Mouse (Mus musculus) MEL (cell line): ENCODE data around the gene Wdr24. TPM values are rescaled to one million over a fixed set of nuclear protein-coding genes. Genes with fewer than 3 reads are reported as not detected.
A peak's percentile ranks its signal among the peaks of the same experiment; 100 is the strongest.

Source experiments
- DNase-seq: peaks from one replicate; pipeline ENCODE4 v3.0.0; 2011; ENCODE audit warnings: low read depth, low spot score
- H3K27ac ChIP-seq: 2 replicates; pipeline ENCODE4 v1.5.1; 2012; ENCODE audit warnings: low read depth, mild to moderate bottlenecking, control low read depth, low read length, moderate library complexity; ENCODE audit not compliant: control insufficient read depth
- H3K27me3 ChIP-seq, 2 experiments: fragments of 150-350 bp in 1 of 2; sonication (generic) in 1 of 2; 2 replicates each; pipeline ENCODE4 v1.6.1; 2012; ENCODE audit warnings: low read length in 2 of 2, mild to moderate bottlenecking in 2 of 2, improper control_type of control experiment in 1 of 2, moderate library complexity in 1 of 2; ENCODE audit not compliant: insufficient read depth in 2 of 2, control insufficient read depth in 1 of 2
- H3K36me3 ChIP-seq, 2 experiments: 2 replicates each; pipeline ENCODE4 v1.6.1; 2012 to 2014; ENCODE audit warnings: low read length in 2 of 2, improper control_type of control experiment in 1 of 2, inconsistent platforms in 1 of 2, mild to moderate bottlenecking in 1 of 2; ENCODE audit not compliant: insufficient read depth in 2 of 2, control insufficient read depth in 1 of 2
- H3K4me1 ChIP-seq, 2 experiments: fragments of 150-350 bp in 1 of 2; sonication (generic) in 1 of 2; 2 replicates each; pipeline ENCODE4 v1.6.1; 2012; ENCODE audit warnings: low read length in 2 of 2, improper control_type of control experiment in 1 of 2, mild to moderate bottlenecking in 1 of 2; ENCODE audit not compliant: insufficient read depth in 2 of 2, control insufficient read depth in 1 of 2
- H3K4me3 ChIP-seq, 2 experiments: fragments of 150-350 bp in 1 of 2; sonication (generic) in 1 of 2; 2 replicates each; pipeline ENCODE4 v1.5.1; 2012; ENCODE audit warnings: low read depth in 2 of 2, low read length in 2 of 2, mild to moderate bottlenecking in 2 of 2, moderate library complexity in 2 of 2, control low read depth in 1 of 2, improper control_type of control experiment in 1 of 2; ENCODE audit not compliant: control insufficient read depth in 1 of 2, insufficient read depth in 1 of 2
- H3K79me2 ChIP-seq: 2 replicates; pipeline ENCODE4 v1.6.1; 2012; ENCODE audit warnings: mild to moderate bottlenecking, low read length, moderate library complexity; ENCODE audit not compliant: control insufficient read depth, poor library complexity, insufficient read depth
- H3K9ac ChIP-seq: 2 replicates; pipeline ENCODE4 v1.6.1; 2012; ENCODE audit warnings: low read depth, mild to moderate bottlenecking, control low read depth, low read length, moderate library complexity; ENCODE audit not compliant: control insufficient read depth, poor library complexity, severe bottlenecking
- H3K9me3 ChIP-seq: fragments of 150-350 bp; sonication (generic); replicated peaks from 2 replicates; pipeline ENCODE4 v1.6.1; 2012; ENCODE audit warnings: mild to moderate bottlenecking, low read length, improper control_type of control experiment, moderate library complexity; ENCODE audit not compliant: insufficient read depth
- BHLHE40 ChIP-seq: IDR thresholded peaks from 2 replicates; pipeline ENCODE4 v1.6.1; 2012; ENCODE audit warnings: low read depth, mild to moderate bottlenecking, inconsistent platforms, low read length, improper control_type of control experiment, borderline replicate concordance
- CHD1 ChIP-seq: IDR thresholded peaks from 2 replicates; pipeline ENCODE4 v1.6.1; 2012; ENCODE audit warnings: low read depth, mild to moderate bottlenecking, inconsistent platforms, low read length, improper control_type of control experiment
- CHD2 ChIP-seq: IDR thresholded peaks from 2 replicates; pipeline ENCODE4 v1.6.1; 2011; ENCODE audit warnings: low read length, improper control_type of control experiment
- CTCF ChIP-seq, 3 experiments: IDR thresholded peaks in 2 of 3; conservative IDR thresholded peaks in 1 of 3; 2 replicates each; pipeline ENCODE4 v1.5.1; 2011 to 2012; ENCODE audit warnings: low read length in 3 of 3, low read depth in 2 of 3, mild to moderate bottlenecking in 2 of 3, improper control_type of control experiment in 1 of 3, inconsistent platforms in 1 of 3, mixed read lengths in 1 of 3, moderate library complexity in 1 of 3; ENCODE audit not compliant: control insufficient read depth in 1 of 3, insufficient read depth in 1 of 3, poor library complexity in 1 of 3, severe bottlenecking in 1 of 3
- E2F4 ChIP-seq: IDR thresholded peaks from 2 replicates; pipeline ENCODE4 v1.6.1; 2011; ENCODE audit warnings: low read depth, low read length, improper control_type of control experiment, borderline replicate concordance
- ELF1 ChIP-seq: IDR thresholded peaks from 2 replicates; pipeline ENCODE4 v1.6.1; 2014; ENCODE audit warnings: low read depth, mild to moderate bottlenecking, inconsistent platforms, low read length, improper control_type of control experiment, moderate library complexity
- EP300 ChIP-seq, 2 experiments: IDR thresholded peaks; 2 replicates each; pipeline ENCODE4 v1.6.1; 2011; ENCODE audit warnings: improper control_type of control experiment in 2 of 2, low read length in 2 of 2, low read depth in 1 of 2, mild to moderate bottlenecking in 1 of 2
- ETS1 ChIP-seq: IDR thresholded peaks from 2 replicates; pipeline ENCODE4 v1.6.1; 2012; ENCODE audit warnings: low read depth, mild to moderate bottlenecking, inconsistent platforms, low read length, improper control_type of control experiment, moderate library complexity
- GABPA ChIP-seq: IDR thresholded peaks from 2 replicates; pipeline ENCODE4 v1.6.1; 2012; ENCODE audit warnings: low read depth, mild to moderate bottlenecking, inconsistent platforms, low read length, improper control_type of control experiment, moderate library complexity
- GATA1 ChIP-seq: IDR thresholded peaks from 2 replicates; pipeline ENCODE4 v1.6.1; 2011; ENCODE audit warnings: low read depth, low read length, improper control_type of control experiment
- HCFC1 ChIP-seq: IDR thresholded peaks from 2 replicates; pipeline ENCODE4 v1.6.1; 2012; ENCODE audit warnings: low read depth, mild to moderate bottlenecking, inconsistent platforms, low read length, improper control_type of control experiment, moderate library complexity
- JUND ChIP-seq: IDR thresholded peaks from 2 replicates; pipeline ENCODE4 v1.6.1; 2011; ENCODE audit warnings: low read depth, mild to moderate bottlenecking, improper control_type of control experiment, low read length
- MAFK ChIP-seq: IDR thresholded peaks from 2 replicates; pipeline ENCODE4 v1.6.1; 2011; ENCODE audit warnings: low read depth, mild to moderate bottlenecking, low read length, improper control_type of control experiment, borderline replicate concordance
- MAX ChIP-seq: IDR thresholded peaks from 2 replicates; pipeline ENCODE4 v1.6.1; 2011; ENCODE audit warnings: low read length, improper control_type of control experiment
- MEF2A ChIP-seq: IDR thresholded peaks from 2 replicates; pipeline ENCODE4 v1.6.1; 2014; ENCODE audit warnings: low read depth, mild to moderate bottlenecking, inconsistent platforms, low read length, improper control_type of control experiment; ENCODE audit not compliant: poor library complexity, insufficient replicate concordance, severe bottlenecking; ENCODE audit errors: extremely low read depth
- MYB ChIP-seq: IDR thresholded peaks from 2 replicates; pipeline ENCODE4 v1.6.1; 2011; ENCODE audit warnings: mild to moderate bottlenecking, low read depth, low read length, improper control_type of control experiment
- MYC ChIP-seq: IDR thresholded peaks from 2 replicates; pipeline ENCODE4 v1.6.1; 2011; ENCODE audit warnings: low read depth, mild to moderate bottlenecking, low read length, improper control_type of control experiment, moderate library complexity
- NELFE ChIP-seq: IDR thresholded peaks from 2 replicates; pipeline ENCODE4 v1.6.1; 2011; ENCODE audit warnings: low read depth, low read length, improper control_type of control experiment
- NRF1 ChIP-seq: IDR thresholded peaks from 2 replicates; pipeline ENCODE4 v1.6.1; 2014; ENCODE audit warnings: low read depth, mild to moderate bottlenecking, inconsistent platforms, low read length, improper control_type of control experiment, moderate library complexity; ENCODE audit not compliant: poor library complexity, insufficient read depth, severe bottlenecking
- POLR2AphosphoS2 ChIP-seq: IDR thresholded peaks from 2 replicates; pipeline ENCODE4 v1.6.1; 2011; ENCODE audit warnings: low read length, improper control_type of control experiment
- POLR2AphosphoS5 ChIP-seq: IDR thresholded peaks from 2 replicates; pipeline ENCODE4 v1.6.1; 2012; ENCODE audit warnings: low read depth, borderline replicate concordance, mild to moderate bottlenecking, inconsistent platforms, low read length, moderate library complexity, mixed read lengths
- RAD21 ChIP-seq: IDR thresholded peaks from 2 replicates; pipeline ENCODE4 v1.6.1; 2011; ENCODE audit warnings: mild to moderate bottlenecking, low read depth, low read length, improper control_type of control experiment
- RCOR1 ChIP-seq: IDR thresholded peaks from 2 replicates; pipeline ENCODE4 v1.6.1; 2012; ENCODE audit warnings: low read depth, mild to moderate bottlenecking, inconsistent platforms, low read length, improper control_type of control experiment
- SIN3A ChIP-seq: IDR thresholded peaks from 2 replicates; pipeline ENCODE4 v1.6.1; 2012; ENCODE audit warnings: low read length, improper control_type of control experiment, inconsistent platforms
- SMC3 ChIP-seq: IDR thresholded peaks from 2 replicates; pipeline ENCODE4 v1.6.1; 2011; ENCODE audit warnings: low read depth, low read length, improper control_type of control experiment
- TAL1 ChIP-seq: IDR thresholded peaks from 2 replicates; pipeline ENCODE4 v1.6.1; 2012; ENCODE audit warnings: mild to moderate bottlenecking, inconsistent platforms, low read length, moderate library complexity, mixed read lengths
- TBP ChIP-seq: IDR thresholded peaks from 2 replicates; pipeline ENCODE4 v1.8.0; 2011; ENCODE audit warnings: low read depth, low read length, improper control_type of control experiment
- UBTF ChIP-seq: IDR thresholded peaks from 2 replicates; pipeline ENCODE4 v1.6.1; 2012; ENCODE audit warnings: low read depth, mild to moderate bottlenecking, inconsistent platforms, low read length, improper control_type of control experiment, moderate library complexity, borderline replicate concordance; ENCODE audit not compliant: insufficient read depth
- USF1 ChIP-seq: IDR thresholded peaks from 2 replicates; pipeline ENCODE4 v1.6.1; 2014; ENCODE audit warnings: low read depth, mild to moderate bottlenecking, inconsistent platforms, low read length, improper control_type of control experiment, moderate library complexity
- USF2 ChIP-seq, 2 experiments: IDR thresholded peaks; 2 replicates each; pipeline ENCODE4 v1.6.1; 2011 to 2012; ENCODE audit warnings: improper control_type of control experiment in 2 of 2, low read length in 2 of 2, borderline replicate concordance in 1 of 2, inconsistent platforms in 1 of 2, low read depth in 1 of 2, mild to moderate bottlenecking in 1 of 2; ENCODE audit not compliant: insufficient read depth in 1 of 2
- ZC3H11A ChIP-seq: IDR thresholded peaks from 2 replicates; pipeline ENCODE4 v1.6.1; 2012; ENCODE audit warnings: low read depth, mild to moderate bottlenecking, inconsistent platforms, low read length, improper control_type of control experiment
- ZKSCAN1 ChIP-seq: IDR thresholded peaks from 2 replicates; pipeline ENCODE4 v1.6.1; 2012; ENCODE audit warnings: low read depth, mild to moderate bottlenecking, inconsistent platforms, low read length, improper control_type of control experiment, moderate library complexity
- ZMIZ1 ChIP-seq: IDR thresholded peaks from 2 replicates; pipeline ENCODE4 v1.6.1; 2012; ENCODE audit warnings: low read depth, mild to moderate bottlenecking, inconsistent platforms, low read length, improper control_type of control experiment, moderate library complexity
- ZNF384 ChIP-seq: IDR thresholded peaks from 2 replicates; pipeline ENCODE4 v1.6.1; 2012; ENCODE audit warnings: low read depth, mild to moderate bottlenecking, inconsistent platforms, low read length, improper control_type of control experiment
- polyA plus RNA-seq, 2 experiments: library from polyadenylated mRNA; stranded (reverse) in 1 of 2; unstranded in 1 of 2; fragments of >175 nt in 1 of 2; fragments of >200 nt in 1 of 2; gene quantifications; 2 replicates each; pipeline versions ENCODE4 v1.2.1 to v1.2.4; 2012; ENCODE audit warnings: low replicate concordance in 2 of 2, low read depth in 1 of 2; ENCODE audit not compliant: insufficient read length in 2 of 2, insufficient read depth in 1 of 2, missing spikeins in 1 of 2
- total RNA-seq: library from RNA; depleted of rRNA; stranded (reverse); fragments of 300-350 nt; gene quantifications from 2 replicates; pipeline ENCODE4 v1.2.3, GENCODE M21; 2012

The Wdr24 gene
- total and polyA plus RNA-seq, 3 experiments, result 35.0 to 38.8 TPM; not detected in 1

DNA sequence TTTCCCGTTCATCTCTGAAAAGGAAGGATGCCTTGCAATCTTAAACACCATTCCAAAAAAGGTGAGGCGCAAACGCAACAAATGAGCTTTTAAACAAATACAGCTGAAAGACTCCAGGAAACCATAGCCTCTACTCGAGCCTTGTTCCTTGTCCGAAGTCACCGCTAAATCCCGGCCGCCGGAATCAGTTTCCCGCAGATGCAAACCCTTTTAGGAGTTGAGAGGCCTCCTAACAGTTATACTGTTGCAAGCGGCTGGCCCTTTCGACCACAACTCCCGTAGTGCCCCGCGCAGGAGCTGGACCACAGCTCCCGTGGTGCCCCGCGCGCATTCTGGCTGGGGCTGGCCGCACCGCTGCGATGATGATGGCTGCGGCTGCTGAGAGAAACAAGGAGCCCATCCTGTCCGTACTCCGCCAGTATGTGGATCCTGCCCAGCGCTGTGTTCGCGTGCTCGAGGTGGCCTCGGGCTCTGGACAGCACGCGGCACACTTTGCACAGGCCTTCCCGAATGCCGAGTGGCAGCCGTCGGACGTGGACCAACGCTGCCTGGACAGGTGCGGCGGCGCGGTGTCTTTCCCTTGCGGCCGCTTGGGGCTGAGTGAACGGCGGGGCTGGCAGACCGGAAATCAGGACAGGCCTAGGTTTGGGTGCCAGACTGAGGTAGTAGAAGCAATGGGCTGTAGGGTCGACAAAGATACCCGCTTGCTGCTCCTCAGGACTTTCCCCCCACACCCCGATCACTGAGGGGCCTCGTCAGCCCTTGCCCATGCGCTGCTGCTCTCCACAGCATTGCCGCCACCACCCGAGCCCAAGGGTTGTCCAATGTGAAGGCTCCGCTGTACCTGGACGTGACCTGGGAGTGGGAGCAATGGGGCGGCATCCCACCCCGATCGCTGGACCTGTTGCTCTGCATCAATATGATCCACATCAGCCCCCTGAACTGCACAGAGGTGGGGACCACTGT lies 52.0 kb downstream of the Wdr24 start:
- H3K79me2 ChIP-seq, result peaks cover 6% of the 10 kb centered on the region; the same call in 1 of the 2 replicates
- DNase-seq, result peak; percentile 89
- H3K27ac ChIP-seq, result peak overlapping the region; percentile 75
- no peaks in the 10 kb centered on the region for H3K27me3 ChIP-seq
- H3K36me3 ChIP-seq, result peaks cover 0 to 7% of the 10 kb centered on the region in 2 experiments; a peak in 2 of 4 replicates
- peaks cover 2 to 19% of the 10 kb centered on the region in 2 experiments; a peak in 3 of 4 replicates for H3K4me1 ChIP-seq
- peak overlapping the region; percentile 89 for H3K9ac ChIP-seq
- H3K4me3 ChIP-seq, result peak overlapping the region; percentile 82 to 87
- no peaks in the 10 kb centered on the region for H3K9me3 ChIP-seq
- TF ChIP-seq BHLHE40, result no peak
- no peak for TF ChIP-seq ELF1
- TF ChIP-seq EP300 (IDR thresholded peaks at IDR 0.05; ENCODE audit: low read depth in 1 of 2, low read length in 2 of 2), result no peak
- TF ChIP-seq ETS1, result peak; percentile 37; the same call in 1 of the 2 replicates
- no peak for TF ChIP-seq MEF2A
- no peak for TF ChIP-seq MYB
- TF ChIP-seq UBTF, result no peak
- TF ChIP-seq MAFK, result no peak
- TF ChIP-seq SMC3, result no peak
- TF ChIP-seq ZKSCAN1, result no peak
- TF ChIP-seq RAD21, result no peak
- TF ChIP-seq GABPA, result no peak
- no peak for TF ChIP-seq POLR2AphosphoS5
- no peak for TF ChIP-seq ZNF384
- TF ChIP-seq CHD1, result no peak
- no peak for TF ChIP-seq USF2 (IDR thresholded peaks at IDR 0.05; ENCODE audit: borderline replicate concordance in 1 of 2, insufficient read depth in 1 of 2, low read depth in 1 of 2, low read length in 2 of 2)
- no peak for TF ChIP-seq TAL1
- TF ChIP-seq NELFE, result peak; percentile 89
- TF ChIP-seq USF1, result 0 out of 2 replicates have a peak, but pooled peaks have one; percentile 14
- peak; percentile 59 for TF ChIP-seq SIN3A
- no peak for TF ChIP-seq RCOR1
- TF ChIP-seq CHD2, result no peak
- peak; percentile 40 for TF ChIP-seq MAX
- no peak for TF ChIP-seq ZC3H11A
- TF ChIP-seq GATA1, result no peak
- peak; percentile 53; the same call in 1 of the 2 replicates for TF ChIP-seq ZMIZ1
- TF ChIP-seq MYC, result peak; percentile 54; the same call in 1 of the 2 replicates
- peak; percentile 94 for TF ChIP-seq HCFC1
- TF ChIP-seq CTCF (IDR thresholded peaks at IDR 0.05 in 2 of 3, conservative IDR thresholded peaks at IDR 0.05 in 1 of 3; ENCODE audit: control insufficient read depth in 1 of 3, insufficient read depth in 1 of 3, low read depth in 2 of 3, low read length in 3 of 3, poor library complexity in 1 of 3, severe bottlenecking in 1 of 3), result peak in 1 of 3 experiments; percentile 17; a peak in 2 of 6 replicates
- TF ChIP-seq POLR2AphosphoS2, result 0 out of 2 replicates have a peak, but pooled peaks have one; percentile 53
- TF ChIP-seq TBP, result peak; percentile 62; the same call in 1 of the 2 replicates
- TF ChIP-seq JUND, result no peak
- peak; percentile 56 for TF ChIP-seq NRF1
- no peak for TF ChIP-seq E2F4
